Comparison of ENCODE assay signal across 8 mouse cellular contexts in the genomic region with DNA sequence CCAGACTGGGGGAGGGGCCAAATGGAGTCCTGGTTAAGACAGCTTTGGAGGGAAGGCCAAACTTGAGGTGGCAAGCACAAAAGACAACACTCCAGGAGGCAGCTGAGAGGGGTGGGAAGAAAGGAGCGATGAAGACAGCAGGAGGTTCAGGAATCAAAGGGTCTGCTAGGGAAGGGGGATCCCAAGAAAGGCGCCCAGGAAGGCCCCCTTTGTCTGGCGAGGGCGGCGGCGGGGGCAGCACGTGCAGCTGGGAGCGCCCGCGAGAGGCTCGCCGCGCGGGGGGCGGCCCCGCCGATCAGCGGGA. TPM values are rescaled to one million over a fixed set of nuclear protein-coding genes. Genes with fewer than 3 reads are reported as not detected.
DNase-seq lines count a peak whose midpoint lies in the region; ATAC-seq and TF ChIP-seq lines count a peak whose summit lies in the region.

No protein-coding gene starts in this region.

- in situ Hi-C loops in CH12.LX (cut with MboI; ENCODE audit: low pct_ligation_motif_present, low pct_unique_long_range_greater_than_20kb, low sequenced_read_pairs), result no loop called here

- no peak for TF ChIP-seq EP300 in CH12.LX (IDR thresholded peaks at IDR 0.05; ENCODE audit: low read length)

- TF ChIP-seq CTCF in CH12.LX (conservative IDR thresholded peaks at IDR 0.05 in 1 of 2, IDR thresholded peaks at IDR 0.05 in 1 of 2; ENCODE audit: low read depth in 2 of 2, low read length in 2 of 2), result no peak

- no peaks in the 10 kb centered on the region for H3K9me3 ChIP-seq in CH12.LX (replicated peaks; ENCODE audit: low read length)
- no peaks in the 10 kb centered on the region for H3K9me3 ChIP-seq in hindbrain, embryonic 15.5 days
- no peaks in the 10 kb centered on the region for H3K9me3 ChIP-seq in liver, embryonic 16.5 days (replicated peaks; ENCODE audit: control insufficient read depth, low read length)
- no peaks in the 10 kb centered on the region for H3K9me3 ChIP-seq in stomach, embryonic 16.5 days (replicated peaks; ENCODE audit: control insufficient read depth, low read length)

- H3K4me2 ChIP-seq in CH12.LX (ENCODE audit: insufficient read depth, low read depth, poor library complexity, severe bottlenecking), result peak overlapping the region; percentile 57
- peak overlapping the region; percentile 76 for H3K4me2 ChIP-seq in hindbrain, embryonic 15.5 days
- peak overlapping the region; percentile 83 for H3K4me2 ChIP-seq in liver, embryonic 16.5 days (ENCODE audit: low read depth, low read length)
- H3K4me2 ChIP-seq in stomach, embryonic 16.5 days (ENCODE audit: low read depth, low read length), result peak overlapping the region; percentile 71

- H3K79me2 ChIP-seq in CH12.LX (replicated peaks; ENCODE audit: control insufficient read depth, extremely low read depth, insufficient read depth, poor library complexity, severe bottlenecking), result no peaks in the 10 kb centered on the region

- H3K27me3 ChIP-seq in CH12.LX (replicated peaks), result no peaks in the 10 kb centered on the region
- H3K27me3 ChIP-seq in hindbrain, embryonic 15.5 days, result no peaks in the 10 kb centered on the region
- peaks cover 20% of the 10 kb centered on the region for H3K27me3 ChIP-seq in liver, embryonic 16.5 days (ENCODE audit: control insufficient read depth, insufficient read depth, low read depth, low read length)
- no peaks in the 10 kb centered on the region for H3K27me3 ChIP-seq in stomach, embryonic 16.5 days (ENCODE audit: control insufficient read depth, insufficient read depth, low read length)

- DNase-seq in heart, adult 8-10 months (ENCODE audit: low spot score), result peak; percentile 36
- no peak for DNase-seq in heart, postnatal 14 days
- no peak for DNase-seq in CH12.LX (ENCODE audit: extremely low read depth)
- DNase-seq in embryo, embryonic 10.5 days (ENCODE audit: low spot score), result peak; percentile 92
- no peak for DNase-seq in gastrocnemius, postnatal 4 days (ENCODE audit: low spot score in 2 of 2)

- peaks cover 8 to 51% of the 10 kb centered on the region in 2 experiments; a peak in 2 of 4 replicates for H3K4me1 ChIP-seq in CH12.LX (ENCODE audit: control insufficient read depth in 1 of 2, insufficient read depth in 2 of 2)
- H3K4me1 ChIP-seq in hindbrain, embryonic 15.5 days (replicated peaks), result peaks cover 60% of the 10 kb centered on the region
- peaks cover 24% of the 10 kb centered on the region for H3K4me1 ChIP-seq in liver, embryonic 16.5 days (ENCODE audit: control insufficient read depth, low read depth, low read length)
- peaks cover 43% of the 10 kb centered on the region for H3K4me1 ChIP-seq in stomach, embryonic 16.5 days (ENCODE audit: control insufficient read depth, insufficient read depth, low read length)

- no peak; the same call in 1 of the 2 replicates for ATAC-seq in hindbrain, embryonic 15.5 days (ENCODE audit: low FRiP score, low read depth)
- ATAC-seq in liver, embryonic 16.5 days (ENCODE audit: low read depth), result no peak
- no peak for ATAC-seq in stomach, embryonic 16.5 days (ENCODE audit: insufficient read depth, low FRiP score)

- no peak for TF ChIP-seq POLR2A in CH12.LX (IDR thresholded peaks at IDR 0.05; ENCODE audit: low read depth, low read length)

- intact Hi-C loops in heart, postnatal 14 days (cut with DNase I), result loop anchor here (2.0 kb wide), 2 partner anchors 16 to 18 kb away; a partner anchor contains a TSS

- peak overlapping the region in 2 of 3 experiments; percentile 45 to 58 for H3K4me3 ChIP-seq in CH12.LX (replicated peaks in 1 of 3; ENCODE audit: low read depth in 2 of 3, low read length in 2 of 3, poor library complexity in 1 of 3)
- H3K4me3 ChIP-seq in hindbrain, embryonic 15.5 days, result peak overlapping the region; percentile 44
- H3K4me3 ChIP-seq in liver, embryonic 16.5 days (ENCODE audit: low read depth, low read length), result peak overlapping the region; percentile 61
- H3K4me3 ChIP-seq in stomach, embryonic 16.5 days (replicated peaks; ENCODE audit: low read length), result peak overlapping the region; percentile 51

- H3K9ac ChIP-seq in CH12.LX (ENCODE audit: insufficient read depth, low read depth), result peak overlapping the region; percentile 45; the same call in 1 of the 2 replicates
- H3K9ac ChIP-seq in hindbrain, embryonic 15.5 days, result peak overlapping the region; percentile 60
- H3K9ac ChIP-seq in liver, embryonic 16.5 days (ENCODE audit: low read depth, low read length), result peak overlapping the region; percentile 51
- peak overlapping the region; percentile 79 for H3K9ac ChIP-seq in stomach, embryonic 16.5 days (ENCODE audit: low read length)

- no peaks in the 10 kb centered on the region for H3K36me3 ChIP-seq in CH12.LX (replicated peaks in 1 of 2; ENCODE audit: control insufficient read depth in 1 of 2, insufficient read depth in 1 of 2, low read length in 1 of 2)
- H3K36me3 ChIP-seq in hindbrain, embryonic 15.5 days, result no peaks in the 10 kb centered on the region
- no peaks in the 10 kb centered on the region for H3K36me3 ChIP-seq in liver, embryonic 16.5 days (ENCODE audit: control insufficient read depth, insufficient read depth)
- no peaks in the 10 kb centered on the region for H3K36me3 ChIP-seq in stomach, embryonic 16.5 days (ENCODE audit: control insufficient read depth, insufficient read depth, low read length)

- WGBS in hindbrain, embryonic 15.5 days, result 1% methylated on average over 18 of the region's 18 CpGs
- WGBS in liver, embryonic 16.5 days (ENCODE audit: insufficient replicate concordance), result 0% methylated on average over 11 of the region's 18 CpGs
- 0% methylated on average over 18 of the region's 18 CpGs for WGBS in stomach, embryonic 16.5 days

- dilution Hi-C loops in CH12.LX (cut with MboI; ENCODE audit: extremely low pct_ligation_motif_present, extremely low pct_unique_long_range_greater_than_20kb, low sequenced_read_pairs), result no loop called here

- H3K27ac ChIP-seq in CH12.LX (ENCODE audit: insufficient read depth, low read depth), result no peak overlapping the region
- H3K27ac ChIP-seq in hindbrain, embryonic 15.5 days (replicated peaks), result peak overlapping the region; percentile 95
- H3K27ac ChIP-seq in liver, embryonic 16.5 days (ENCODE audit: low read length), result peak overlapping the region; percentile 56; the same call in 1 of the 2 replicates
- peak overlapping the region; percentile 92 for H3K27ac ChIP-seq in stomach, embryonic 16.5 days (ENCODE audit: low read length)

- TF ChIP-seq RAD21 in CH12.LX (IDR thresholded peaks at IDR 0.05; ENCODE audit: low read depth, low read length), result no peak

TF ChIP-seq in CH12.LX, 34 proteins besides CTCF, POLR2A, EP300 and RAD21:
- TF ChIP-seq MEF2A (IDR thresholded peaks at IDR 0.05; ENCODE audit: borderline replicate concordance, low read depth, low read length), result no peak
- no peak for TF ChIP-seq ZC3H11A (IDR thresholded peaks at IDR 0.05; ENCODE audit: low read depth, low read length)
- TF ChIP-seq IRF4 (IDR thresholded peaks at IDR 0.05; ENCODE audit: low read depth, low read length), result 0 out of 2 replicates have a peak, but pooled peaks have one; percentile 8
- no peak for TF ChIP-seq ZMIZ1 (IDR thresholded peaks at IDR 0.05; ENCODE audit: low read depth, low read length)
- no peak for TF ChIP-seq JUND (conservative IDR thresholded peaks at IDR 0.05; ENCODE audit: low read depth, low read length)
- TF ChIP-seq HCFC1 (IDR thresholded peaks at IDR 0.05; ENCODE audit: low read depth, low read length), result no peak
- TF ChIP-seq JUN (IDR thresholded peaks at IDR 0.05; ENCODE audit: insufficient read depth, low read depth, low read length), result no peak
- TF ChIP-seq KAT2A (IDR thresholded peaks at IDR 0.05; ENCODE audit: insufficient replicate concordance, low read length), result no peak
- no peak; the same call in 1 of the 2 replicates for TF ChIP-seq SIN3A (IDR thresholded peaks at IDR 0.05; ENCODE audit: low read length)
- peak; percentile 37; the same call in 1 of the 2 replicates for TF ChIP-seq CHD2 (IDR thresholded peaks at IDR 0.05; ENCODE audit: low read length)
- TF ChIP-seq ZKSCAN1 (IDR thresholded peaks at IDR 0.05; ENCODE audit: borderline replicate concordance, low read depth, low read length), result no peak
- 0 out of 2 replicates have a peak, but pooled peaks have one; percentile 12 for TF ChIP-seq ETS1 (conservative IDR thresholded peaks at IDR 0.05; ENCODE audit: low read depth, low read length)
- TF ChIP-seq MXI1 (IDR thresholded peaks at IDR 0.05; ENCODE audit: low read depth, low read length), result no peak
- no peak for TF ChIP-seq TBP (conservative IDR thresholded peaks at IDR 0.05; ENCODE audit: low read depth, low read length)
- peak; percentile 91 for TF ChIP-seq BHLHE40 (IDR thresholded peaks at IDR 0.05; ENCODE audit: low read depth, low read length)
- TF ChIP-seq MAX (IDR thresholded peaks at IDR 0.05; ENCODE audit: low read length), result peak; percentile 66; the same call in 1 of the 2 replicates
- no peak for TF ChIP-seq RCOR1 (conservative IDR thresholded peaks at IDR 0.05; ENCODE audit: low read depth, low read length)

RNA-seq across cellular contexts. Expression of a gene that starts 16.5 kb away (rescaled TPM):
- 10 to 100 TPM; 10.3 to 22.4 (median 13.3) TPM for total RNA-seq in heart, adult 8-10 months (2022)
- 10 to 100 TPM; 13.6 to 15.4 TPM for total RNA-seq in heart, postnatal 14 days (2021)
- total RNA-seq in CH12.LX (2012; rRNA removed), result 53.0 and 59.3 TPM in 2 replicates
- total RNA-seq in CH12.LX (2014; rRNA removed), result 47.7 and 54.2 TPM in 2 replicates
- 58.8 and 59.7 TPM in 2 replicates for polyA plus RNA-seq in CH12.LX (2012; ENCODE audit: insufficient read length, low read depth)
- polyA plus RNA-seq in hindbrain, embryonic 15.5 days (2015; fragmentation: Nextera tagmentation; extraction: Ambion mirVana), result 7.8 and 9.7 TPM in 2 replicates
- 1.3 and 1.6 TPM in 2 replicates for polyA plus RNA-seq in liver, embryonic 16.5 days (2015; fragmentation: Nextera tagmentation; extraction: Ambion mirVana)
- 2.0 and 2.5 TPM in 2 replicates for polyA plus RNA-seq in stomach, embryonic 16.5 days (2015; fragmentation: Nextera tagmentation; extraction: Ambion mirVana)
- total RNA-seq in gastrocnemius, postnatal 4 days (2021), result 10 to 100 TPM; 10.4 to 12.5 TPM

Comparison
In these comparisons a context has a peak if more than half of its experiments do, and no peak if none do; other contexts are left out.
1. DNase-seq: peak in heart, adult 8-10 months (single experiment) and embryo, embryonic 10.5 days (single experiment); none in heart, postnatal 14 days (0 of 2), CH12.LX (single experiment) and gastrocnemius, postnatal 4 days (0 of 2).
2. Peak in every context shown above with its lines, with median percentiles within 50 percentile points of each other: H3K4me2 ChIP-seq, H3K4me3 ChIP-seq and H3K9ac ChIP-seq.